In the genomic region with DNA sequence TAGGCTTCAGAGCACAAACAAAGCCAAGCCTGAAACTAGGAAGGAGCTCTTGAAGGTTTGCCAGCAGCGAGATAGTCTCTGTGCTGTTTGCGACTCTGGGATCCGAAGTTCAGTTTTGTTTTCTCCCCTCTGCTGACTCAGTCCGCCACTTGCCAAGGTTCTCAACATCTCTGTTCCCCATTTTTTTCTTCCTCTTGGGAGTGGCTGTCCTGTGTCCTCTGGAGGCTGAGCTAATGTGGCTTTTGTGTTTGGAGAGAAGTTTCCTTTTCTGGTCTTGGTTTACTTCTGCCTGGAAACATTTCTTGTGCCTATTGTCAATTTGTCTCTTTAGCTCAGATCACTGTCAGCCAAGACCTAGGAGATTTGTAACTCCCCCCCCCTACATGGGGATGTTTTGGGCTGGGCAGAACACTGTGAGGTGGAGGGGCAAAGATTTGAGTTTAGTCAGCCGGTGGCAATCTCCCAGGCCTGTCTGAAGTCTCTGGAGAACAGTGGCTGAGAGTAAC, we compare ENCODE assay signal across 8 mouse cellular contexts.
DNase-seq lines count a peak whose midpoint lies in the region; ATAC-seq and TF ChIP-seq lines count a peak whose summit lies in the region.

No protein-coding gene starts in this region.

- no peak for TF ChIP-seq CTCF in forebrain, postnatal 0 days (IDR thresholded peaks at IDR 0.05; ENCODE audit: low read depth)
- TF ChIP-seq CTCF in CH12.LX (conservative IDR thresholded peaks at IDR 0.05 in 1 of 2, IDR thresholded peaks at IDR 0.05 in 1 of 2; ENCODE audit: low read depth in 2 of 2, low read length in 2 of 2): no peak
- TF ChIP-seq CTCF in kidney, adult 2 months (conservative IDR thresholded peaks at IDR 0.05; ENCODE audit: insufficient read depth, insufficient read length, low read depth, low read length): no peak

- H3K4me1 ChIP-seq in forebrain, postnatal 0 days (ENCODE audit: insufficient read depth): no peaks in the 10 kb centered on the region
- H3K4me1 ChIP-seq in forebrain, embryonic 11.5 days (replicated peaks; ENCODE audit: control insufficient read depth, insufficient read depth, low read length): no peaks in the 10 kb centered on the region
- H3K4me1 ChIP-seq in CH12.LX (ENCODE audit: control insufficient read depth in 1 of 2, insufficient read depth in 2 of 2): peaks cover 21 to 77% of the 10 kb centered on the region in 2 experiments
- peaks cover 38% of the 10 kb centered on the region for H3K4me1 ChIP-seq in kidney, adult 2 months (ENCODE audit: control insufficient read depth, insufficient read depth, low read length)

- 0 out of 2 replicates have a peak overlapping the region, but pooled peaks have one; percentile 29 for H3K27ac ChIP-seq in forebrain, postnatal 0 days (ENCODE audit: low read depth, low read length)
- no peak overlapping the region for H3K27ac ChIP-seq in forebrain, embryonic 11.5 days (ENCODE audit: low read depth, low read length)
- H3K27ac ChIP-seq in CH12.LX (ENCODE audit: insufficient read depth, low read depth): peak overlapping the region; percentile 15; the same call in 1 of the 2 replicates
- peak overlapping the region; percentile 92 for H3K27ac ChIP-seq in kidney, adult 2 months (ENCODE audit: insufficient read depth, low read depth, low read length)

- H3K4me2 ChIP-seq in forebrain, postnatal 0 days (ENCODE audit: low read depth): no peak overlapping the region
- no peak overlapping the region for H3K4me2 ChIP-seq in forebrain, embryonic 11.5 days (ENCODE audit: low read depth, low read length, severe bottlenecking)
- H3K4me2 ChIP-seq in CH12.LX (ENCODE audit: insufficient read depth, low read depth, poor library complexity, severe bottlenecking): peak overlapping the region; percentile 47

- H3K4me3 ChIP-seq in forebrain, postnatal 0 days (ENCODE audit: low read depth, low read length): no peak overlapping the region
- H3K4me3 ChIP-seq in forebrain, embryonic 11.5 days (ENCODE audit: low read depth, low read length): no peak overlapping the region
- no peak overlapping the region for H3K4me3 ChIP-seq in CH12.LX (replicated peaks in 1 of 3; ENCODE audit: low read depth in 2 of 3, low read length in 2 of 3, poor library complexity in 1 of 3)
- no peak overlapping the region for H3K4me3 ChIP-seq in kidney, adult 2 months (ENCODE audit: insufficient read depth, low read depth, low read length)

- H3K9me3 ChIP-seq in forebrain, postnatal 0 days (ENCODE audit: low read length): no peaks in the 10 kb centered on the region
- H3K9me3 ChIP-seq in forebrain, embryonic 11.5 days (ENCODE audit: control insufficient read depth, low read length): no peaks in the 10 kb centered on the region
- peaks cover 2% of the 10 kb centered on the region for H3K9me3 ChIP-seq in CH12.LX (replicated peaks; ENCODE audit: low read length)

- TF ChIP-seq POLR2A in CH12.LX (IDR thresholded peaks at IDR 0.05; ENCODE audit: low read depth, low read length): no peak
- no peak for TF ChIP-seq POLR2A in kidney, adult 2 months (IDR thresholded peaks at IDR 0.05; ENCODE audit: low read depth, low read length)

- H3K79me2 ChIP-seq in CH12.LX (replicated peaks; ENCODE audit: control insufficient read depth, extremely low read depth, insufficient read depth, poor library complexity, severe bottlenecking): no peaks in the 10 kb centered on the region

- no peak for ATAC-seq in forebrain, postnatal 0 days
- ATAC-seq in forebrain, embryonic 11.5 days (replicated peaks; ENCODE audit: low FRiP score): no peak

- no peak for TF ChIP-seq RAD21 in CH12.LX (IDR thresholded peaks at IDR 0.05; ENCODE audit: low read depth, low read length)

- 62% methylated on average over 5 of the region's 5 CpGs for WGBS in forebrain, postnatal 0 days
- WGBS in forebrain, embryonic 11.5 days: 88% methylated on average over 5 of the region's 5 CpGs
- 20% methylated on average over 5 of the region's 5 CpGs for WGBS in kidney, adult 2 months

- no peak overlapping the region for H3K9ac ChIP-seq in forebrain, postnatal 0 days
- H3K9ac ChIP-seq in forebrain, embryonic 11.5 days (ENCODE audit: low read length): no peak overlapping the region
- H3K9ac ChIP-seq in CH12.LX (ENCODE audit: insufficient read depth, low read depth): peak overlapping the region; percentile 34

- H3K36me3 ChIP-seq in forebrain, postnatal 0 days (ENCODE audit: insufficient read depth): no peaks in the 10 kb centered on the region; the same call in 1 of the 2 replicates
- H3K36me3 ChIP-seq in forebrain, embryonic 11.5 days (ENCODE audit: control insufficient read depth, insufficient read depth, low read length): no peaks in the 10 kb centered on the region
- peaks cover 28 to 69% of the 10 kb centered on the region in 2 experiments for H3K36me3 ChIP-seq in CH12.LX (replicated peaks in 1 of 2; ENCODE audit: control insufficient read depth in 1 of 2, insufficient read depth in 1 of 2, low read length in 1 of 2)
- H3K36me3 ChIP-seq in kidney, adult 2 months (ENCODE audit: control insufficient read depth, insufficient read depth, low read length): peaks cover 6% of the 10 kb centered on the region; the same call in 1 of the 2 replicates

- no peaks in the 10 kb centered on the region for H3K27me3 ChIP-seq in forebrain, postnatal 0 days (ENCODE audit: insufficient read depth, low read length)
- no peaks in the 10 kb centered on the region for H3K27me3 ChIP-seq in forebrain, embryonic 11.5 days (ENCODE audit: control insufficient read depth, insufficient read depth, low read length)
- no peaks in the 10 kb centered on the region for H3K27me3 ChIP-seq in CH12.LX (replicated peaks)
- H3K27me3 ChIP-seq in kidney, adult 2 months (replicated peaks; ENCODE audit: control insufficient read depth, insufficient read depth, low read length): no peaks in the 10 kb centered on the region

- dilution Hi-C loops in CH12.LX (cut with MboI; ENCODE audit: extremely low pct_ligation_motif_present, extremely low pct_unique_long_range_greater_than_20kb, low sequenced_read_pairs): no loop called here

- in situ Hi-C loops in CH12.LX (cut with MboI; ENCODE audit: low pct_ligation_motif_present, low pct_unique_long_range_greater_than_20kb, low sequenced_read_pairs): loop anchor here (10.0 kb wide), 1 partner anchor 92 kb away; no protein-coding TSS in a partner anchor

- DNase-seq in forebrain, postnatal 0 days: no peak
- DNase-seq in forebrain, embryonic 11.5 days (ENCODE audit: low spot score): no peak
- peak; percentile 57 for DNase-seq in CH12.LX (ENCODE audit: extremely low read depth)
- peak; percentile 77 for DNase-seq in gastrocnemius, postnatal 25 days
- peak; percentile 97 for DNase-seq in kidney, adult 2 months
- peak; percentile 79 for DNase-seq in lung, postnatal 14 days
- DNase-seq in cerebellum, adult 9-11 months: no peak
- no peak for DNase-seq in thymus, postnatal 0 days (ENCODE audit: low spot score)

- peak; percentile 38; the same call in 1 of the 2 replicates for TF ChIP-seq EP300 in CH12.LX (IDR thresholded peaks at IDR 0.05; ENCODE audit: low read length)

TF ChIP-seq in CH12.LX, 34 proteins besides CTCF, POLR2A, EP300 and RAD21:
- peak; percentile 55; the same call in 1 of the 2 replicates for TF ChIP-seq MAZ (IDR thresholded peaks at IDR 0.05; ENCODE audit: low read depth, low read length)
- 0 out of 2 replicates have a peak, but pooled peaks have one; percentile 3 for TF ChIP-seq MAFK (IDR thresholded peaks at IDR 0.05; ENCODE audit: insufficient replicate concordance, low read length)
- peak; percentile 57 for TF ChIP-seq ZNF384 (IDR thresholded peaks at IDR 0.05; ENCODE audit: low read depth, low read length)
- no peak for TF ChIP-seq JUN (IDR thresholded peaks at IDR 0.05; ENCODE audit: insufficient read depth, low read depth, low read length)
- no peak for TF ChIP-seq UBTF (IDR thresholded peaks at IDR 0.05; ENCODE audit: low read depth, low read length)
- TF ChIP-seq RCOR1 (conservative IDR thresholded peaks at IDR 0.05; ENCODE audit: low read depth, low read length): 0 out of 2 replicates have a peak, but pooled peaks have one; percentile 50
- peak; percentile 35; the same call in 1 of the 2 replicates for TF ChIP-seq ETS1 (conservative IDR thresholded peaks at IDR 0.05; ENCODE audit: low read depth, low read length)
- TF ChIP-seq MAX (IDR thresholded peaks at IDR 0.05; ENCODE audit: low read length): no peak
- TF ChIP-seq BHLHE40 (IDR thresholded peaks at IDR 0.05; ENCODE audit: low read depth, low read length): no peak
- no peak for TF ChIP-seq USF1 (IDR thresholded peaks at IDR 0.05; ENCODE audit: low read depth, low read length)
TF ChIP-seq in CH12.LX: peak in this region for 5.

Comparison
In these comparisons a context has a peak if more than half of its experiments do, and no peak if none do; other contexts are left out.
1. DNase-seq: peak in CH12.LX (single experiment), gastrocnemius, postnatal 25 days (single experiment), kidney, adult 2 months (single experiment) and lung, postnatal 14 days (single experiment); none in forebrain, postnatal 0 days (single experiment), forebrain, embryonic 11.5 days (single experiment), cerebellum, adult 9-11 months (single experiment) and thymus, postnatal 0 days (single experiment).